Mouse (Mus musculus): ENCODE data around the gene Nhsl1.

Nhsl1 gene

GRCm38 (mm10) chr10:18341444-18342196 is 22.8 kb downstream of the Nhsl1 start:
- in situ Hi-C loops (cut with MboI, MseI), result no loop called here

GRCm38 (mm10) chr10:18347231-18347630 is 28.4 kb downstream of the Nhsl1 start:
- in situ Hi-C loops (cut with MboI, MseI), result no loop called here

DNA sequence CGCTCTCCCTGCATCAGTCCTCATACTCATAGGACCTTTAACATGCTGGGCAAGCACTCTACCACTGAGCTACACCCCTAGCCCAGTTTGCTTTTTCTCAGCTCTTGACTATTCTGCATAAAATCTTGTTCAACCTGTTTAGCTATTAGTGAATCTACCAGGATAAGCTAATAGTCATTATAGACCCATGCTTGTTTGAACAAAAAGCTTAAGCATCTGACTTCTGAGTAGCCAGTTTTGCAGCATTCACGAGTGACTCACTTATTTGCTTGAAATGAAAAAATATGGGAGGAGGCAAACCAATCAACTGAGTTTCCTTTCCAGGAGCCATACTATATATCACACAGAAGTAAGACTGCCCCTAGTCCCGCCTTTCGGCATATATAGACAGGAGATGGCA is 32.0 kb downstream of the Nhsl1 start:
- in situ Hi-C loops (cut with MboI, MseI), result no loop called here

DNA sequence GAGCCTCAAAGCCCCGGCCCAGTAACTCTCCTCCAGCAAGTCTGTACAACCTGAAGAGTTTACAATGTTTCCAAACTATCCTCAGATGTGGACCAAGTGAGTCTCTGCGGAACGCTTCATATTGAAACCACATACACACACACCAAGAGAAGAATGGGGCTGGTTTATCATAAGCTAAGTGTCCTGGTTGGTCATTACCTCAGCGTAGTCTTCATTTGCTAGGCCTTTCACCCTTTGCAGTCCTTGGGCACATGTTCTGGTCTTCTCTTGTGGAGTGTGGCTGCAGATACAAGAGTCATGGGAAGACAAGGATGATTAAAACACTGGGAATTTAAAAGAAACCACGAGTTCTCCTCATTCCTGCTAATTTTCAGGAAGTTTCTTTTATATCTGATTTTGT is 34.2 kb downstream of the Nhsl1 start:
- in situ Hi-C loops (cut with MboI, MseI), result no loop called here

DNA sequence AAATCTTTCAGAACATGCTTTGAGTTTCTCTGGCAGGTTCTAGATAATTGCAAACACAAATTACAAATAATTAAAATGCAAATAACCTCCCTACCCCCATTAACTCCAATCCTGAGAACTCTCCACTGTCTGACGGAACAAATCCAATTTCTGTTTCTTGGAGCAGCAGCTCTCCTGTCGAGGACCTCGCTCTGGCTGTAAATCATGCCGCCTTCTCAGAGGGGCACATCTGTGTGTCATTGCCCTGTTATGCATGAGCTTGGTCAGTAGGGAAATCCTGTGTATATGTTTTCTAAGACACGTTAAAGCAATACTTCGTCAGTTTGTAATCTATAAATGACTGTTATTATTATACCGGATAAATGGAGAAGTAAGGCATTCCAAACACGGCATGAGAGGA is 35.3 kb downstream of the Nhsl1 start:
- in situ Hi-C loops (cut with MboI, MseI), result no loop called here

- in situ Hi-C loops (cut with MboI, MseI), result no loop called here
Observed at GRCm38 (mm10) chr10:18356461-18356860, 37.7 kb downstream of the Nhsl1 start.

DNA sequence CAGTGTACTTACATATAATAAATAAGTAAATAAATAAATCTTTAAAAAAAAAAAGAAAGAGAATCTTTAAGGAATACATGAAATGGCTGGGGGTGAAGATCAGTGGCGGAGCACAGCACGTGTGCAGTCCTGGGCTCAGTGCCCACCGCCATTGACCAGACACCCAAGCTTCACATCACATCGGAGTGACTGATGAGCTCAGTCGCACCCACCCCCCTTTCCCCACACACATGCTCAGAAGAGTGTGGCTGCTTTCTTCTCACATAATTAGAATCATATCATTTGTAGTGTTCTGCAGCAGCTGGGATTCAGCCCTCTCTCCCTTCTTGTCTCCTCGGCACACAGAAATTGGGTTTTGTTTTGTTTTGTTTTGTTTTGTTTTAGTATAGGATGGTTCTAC is 38.4 kb downstream of the Nhsl1 start:
- in situ Hi-C loops (cut with MboI, MseI), result no loop called here

GRCm38 (mm10) chr10:18358461-18358860 is 39.7 kb downstream of the Nhsl1 start:
- in situ Hi-C loops (cut with MboI, MseI), result no loop called here

DNA sequence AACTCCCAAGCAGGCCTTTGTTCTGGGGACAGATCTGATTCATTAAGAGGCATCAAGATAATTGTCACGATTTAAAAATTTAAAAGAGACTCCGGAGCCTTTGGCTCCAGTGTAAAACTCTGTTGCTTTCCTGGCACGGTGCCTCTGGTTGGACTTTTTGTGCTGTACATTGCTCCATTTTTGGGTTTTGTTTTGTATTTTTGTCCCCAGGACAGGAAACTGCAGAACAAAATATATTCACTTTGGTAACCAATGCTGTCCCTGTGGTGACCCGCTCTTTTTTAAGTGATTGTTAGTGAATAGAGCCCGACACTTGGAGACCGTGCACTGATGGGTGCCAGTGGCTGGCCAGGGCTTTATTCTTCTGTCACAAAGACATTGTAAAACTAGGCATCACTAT is 41.4 kb downstream of the Nhsl1 start:
- in situ Hi-C loops (cut with MboI, MseI), result no loop called here

- in situ Hi-C loops (cut with MboI, MseI), result no loop called here
Observed at GRCm38 (mm10) chr10:18365432-18365831, 46.6 kb downstream of the Nhsl1 start.

DNA sequence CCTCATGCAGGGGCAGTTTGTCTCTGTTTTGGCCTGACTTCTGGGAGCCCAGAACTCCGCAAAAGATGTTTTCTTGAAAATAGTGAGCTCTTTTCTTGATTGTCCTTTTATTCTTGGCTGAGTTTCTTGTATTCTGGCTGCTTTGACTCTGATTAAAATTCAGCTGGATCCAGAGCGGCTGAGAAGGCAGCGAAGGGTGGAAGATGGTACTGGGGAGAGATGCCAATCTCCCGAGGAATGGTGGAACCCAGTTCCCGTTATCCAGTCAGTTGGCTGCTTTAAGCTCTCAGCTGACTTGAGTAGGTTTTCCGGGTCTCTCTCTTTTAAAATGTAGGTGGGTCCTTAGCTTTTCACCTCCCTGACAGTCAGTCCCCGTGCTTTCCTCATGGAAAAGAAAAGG is 47.9 kb downstream of the Nhsl1 start:
- in situ Hi-C loops (cut with MboI, MseI), result no loop called here

- in situ Hi-C loops (cut with MboI, MseI), result no loop called here
Observed at GRCm38 (mm10) chr10:18368111-18368510, 49.3 kb downstream of the Nhsl1 start.

- in situ Hi-C loops (cut with MboI, MseI), result no loop called here
Observed at GRCm38 (mm10) chr10:18370475-18371286, 51.9 kb downstream of the Nhsl1 start.

DNA sequence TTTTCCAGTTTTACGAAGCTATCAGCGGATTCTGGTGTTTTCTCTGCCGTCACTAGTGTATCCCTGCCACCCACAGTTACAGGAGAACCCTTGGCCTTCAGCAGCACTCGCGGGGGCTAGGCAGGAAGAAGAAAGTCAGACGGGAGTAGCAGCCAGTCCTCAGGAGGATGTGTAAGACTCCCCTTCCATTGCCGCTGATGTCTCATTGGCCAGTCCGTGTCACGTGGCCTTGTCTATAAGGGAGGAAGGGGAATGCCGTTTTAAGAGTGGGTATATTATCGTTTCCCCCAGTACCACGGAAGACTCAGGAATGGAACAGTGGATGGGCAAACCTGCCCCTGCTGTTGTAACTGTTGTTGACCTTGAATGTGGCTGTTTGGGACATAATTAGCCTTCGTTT is 53.1 kb downstream of the Nhsl1 start:
- in situ Hi-C loops (cut with MboI, MseI), result no loop called here

GRCm38 (mm10) chr10:18375301-18375700 is 56.5 kb downstream of the Nhsl1 start:
- in situ Hi-C loops (cut with MboI, MseI), result no loop called here

- in situ Hi-C loops (cut with MboI, MseI), result loop anchor here (5.0 kb wide), 1 partner anchor 137 kb away; no protein-coding TSS in a partner anchor
Observed at GRCm38 (mm10) chr10:18384766-18385165, 66.0 kb downstream of the Nhsl1 start.

DNA sequence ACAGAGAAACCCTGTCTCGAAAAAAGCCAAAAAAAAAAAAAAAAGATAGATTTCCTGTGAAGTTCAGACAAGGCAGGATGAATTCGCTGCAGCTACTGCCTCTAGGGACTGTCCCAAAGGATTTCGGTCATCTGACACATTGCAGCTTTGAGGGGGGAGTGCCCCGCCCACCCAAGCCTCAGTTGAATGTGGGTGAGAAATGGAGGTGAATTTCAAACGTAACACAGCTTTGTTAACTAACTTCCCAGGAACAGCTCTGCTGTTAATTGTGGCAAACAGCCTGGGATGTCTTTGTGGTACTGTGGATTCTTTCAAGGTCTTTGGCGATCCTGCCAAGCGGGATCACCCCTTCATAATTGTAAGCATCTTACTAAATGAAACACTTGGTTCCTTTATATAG is 67.4 kb downstream of the Nhsl1 start:
- in situ Hi-C loops (cut with MboI, MseI), result no loop called here

GRCm38 (mm10) chr10:18388784-18389575 is 70.2 kb downstream of the Nhsl1 start:
- in situ Hi-C loops (cut with MboI, MseI), result no loop called here

GRCm38 (mm10) chr10:18390004-18390403 is 71.2 kb downstream of the Nhsl1 start:
- in situ Hi-C loops (cut with MboI, MseI), result no loop called here

GRCm38 (mm10) chr10:18391608-18392007 is 72.8 kb downstream of the Nhsl1 start:
- in situ Hi-C loops (cut with MboI, MseI), result no loop called here

- in situ Hi-C loops (cut with MboI, MseI), result no loop called here
Observed at GRCm38 (mm10) chr10:18392268-18392667, 73.5 kb downstream of the Nhsl1 start.

DNA sequence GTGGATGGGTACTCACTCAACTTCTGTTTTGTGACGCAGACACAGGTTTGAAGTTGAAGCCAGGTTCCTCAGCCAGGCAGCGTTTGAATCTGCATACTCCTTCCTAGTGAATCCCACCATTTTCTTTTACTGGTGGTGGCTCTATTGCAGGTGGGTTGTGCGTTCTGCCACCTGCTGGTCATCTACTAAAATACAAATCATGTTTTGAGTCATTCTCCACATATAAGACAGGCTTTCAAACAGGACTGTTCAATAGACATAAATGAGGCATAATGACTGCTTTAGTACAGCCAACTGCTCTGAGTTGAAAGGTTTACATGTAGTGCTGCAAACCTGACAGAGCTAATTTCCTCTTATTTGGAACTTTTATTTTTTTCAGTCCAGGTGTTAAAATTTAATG is 75.0 kb downstream of the Nhsl1 start:
- in situ Hi-C loops (cut with MboI, MseI), result no loop called here

All from T-helper 1 cell (primary cell).